Mouse (Mus musculus) adrenal gland, adult 18-20 months (tissue): ENCODE results near the gene Rnf157. TPM values are rescaled to one million over a fixed set of nuclear protein-coding genes. Genes with fewer than 3 reads are reported as not detected.
A peak's percentile ranks its signal among the peaks of the same experiment; 100 is the strongest.
"Not testable (repeated sequence)": the region's sequence is repeated elsewhere in the genome, so short reads cannot be mapped to it uniquely, and the experiment has no call there.

Experiments used
- DNase-seq, 2 experiments: peaks; one replicate each; pipeline ENCODE4 v3.0.0; 2021 to 2022; ENCODE audit warnings: low spot score in 2 of 2
- total RNA-seq, 2 experiments: library from RNA; stranded (reverse); gene quantifications; 1 replicate in 1 of 2; 2 replicates in 1 of 2; pipeline ENCODE4 v1.2.3; 2021

Rnf157 gene
- total RNA-seq, 2 experiments from 2014 or later = 3.7 to 6.8 TPM

- peak; percentile 60 to 70 for DNase-seq
Observed at GRCm38 (mm10) chr11:116434287-116434966, 21.6 kb upstream of the Rnf157 start.

DNA sequence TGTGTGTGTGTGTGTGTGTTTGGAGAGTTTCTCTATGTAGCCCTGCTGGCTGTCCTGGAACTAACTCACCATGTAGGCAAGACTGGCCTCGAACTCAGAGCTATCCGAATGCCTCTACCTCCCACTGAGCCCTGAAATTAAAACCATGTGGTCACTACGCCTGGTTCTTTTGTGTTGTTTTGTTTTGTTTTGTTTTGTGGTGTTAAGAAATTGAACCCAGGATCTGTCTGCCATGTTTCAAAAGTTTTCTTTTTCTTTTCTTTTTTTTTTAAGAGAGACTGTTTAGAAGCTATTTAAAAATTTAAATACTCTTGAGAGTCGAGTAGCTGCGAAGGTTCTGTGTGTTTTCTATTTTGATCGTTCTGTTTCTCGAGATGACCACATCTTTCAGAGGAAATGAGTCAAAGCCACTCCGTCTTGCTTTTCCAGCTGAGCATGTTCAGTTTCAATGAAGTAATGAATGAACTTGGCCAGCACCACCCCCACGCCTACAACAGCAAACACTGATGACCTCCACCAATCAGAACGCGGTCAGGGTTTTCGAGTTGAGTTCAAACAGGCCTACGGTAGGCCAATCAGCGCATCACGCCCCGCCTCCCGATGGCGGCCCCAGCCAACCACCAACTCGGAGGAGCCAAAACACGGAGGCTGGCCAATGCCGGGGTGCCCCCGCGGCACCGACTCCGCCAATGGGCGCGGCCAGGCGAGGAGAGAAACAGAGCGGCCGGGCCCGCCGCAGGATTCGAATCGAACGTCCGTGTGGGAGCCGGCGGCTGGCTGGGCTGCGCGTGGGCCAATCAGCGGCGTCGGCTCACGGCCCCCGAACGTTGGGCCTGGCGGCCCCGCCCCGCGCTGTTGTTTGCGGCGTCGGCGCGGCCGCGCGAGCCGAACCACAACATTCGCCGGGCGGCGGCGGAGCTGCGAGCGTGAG lies 20.8 kb upstream of the Rnf157 start, which contains the start of gene Ubald2:
Ubald2 (plus strand) TSS at position 739 of the 931 bp plus-strand sequence.
- DNase-seq = peak; percentile 93 to 94

- no peak for DNase-seq
Observed at GRCm38 (mm10) chr11:116432593-116433355, 19.9 kb upstream of the Rnf157 start.

DNA sequence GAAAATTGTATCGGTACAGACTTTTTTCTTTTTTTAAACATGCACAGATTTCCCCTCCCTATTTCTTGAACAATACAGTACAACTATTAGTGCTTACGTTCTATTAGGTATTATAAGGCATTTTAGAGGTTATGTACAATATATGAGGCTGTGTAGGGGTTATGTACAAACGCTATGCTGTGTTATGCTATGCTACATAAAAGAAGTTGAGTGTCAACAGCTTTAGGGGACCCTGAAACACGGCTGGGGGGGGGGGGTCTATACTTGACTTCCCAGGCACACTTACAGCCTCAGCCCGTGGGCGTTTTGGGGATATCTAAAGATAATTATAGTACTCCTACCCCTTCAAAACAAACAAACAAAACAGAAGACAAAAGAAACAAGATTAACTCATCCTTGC lies 19.3 kb upstream of the Rnf157 start:
- no peak for DNase-seq

GRCm38 (mm10) chr11:116431428-116432077 lies 18.7 kb upstream of the Rnf157 start:
- no peak for DNase-seq

GRCm38 (mm10) chr11:116430723-116431427 lies 18.0 kb upstream of the Rnf157 start:
- no peak for DNase-seq

DNA sequence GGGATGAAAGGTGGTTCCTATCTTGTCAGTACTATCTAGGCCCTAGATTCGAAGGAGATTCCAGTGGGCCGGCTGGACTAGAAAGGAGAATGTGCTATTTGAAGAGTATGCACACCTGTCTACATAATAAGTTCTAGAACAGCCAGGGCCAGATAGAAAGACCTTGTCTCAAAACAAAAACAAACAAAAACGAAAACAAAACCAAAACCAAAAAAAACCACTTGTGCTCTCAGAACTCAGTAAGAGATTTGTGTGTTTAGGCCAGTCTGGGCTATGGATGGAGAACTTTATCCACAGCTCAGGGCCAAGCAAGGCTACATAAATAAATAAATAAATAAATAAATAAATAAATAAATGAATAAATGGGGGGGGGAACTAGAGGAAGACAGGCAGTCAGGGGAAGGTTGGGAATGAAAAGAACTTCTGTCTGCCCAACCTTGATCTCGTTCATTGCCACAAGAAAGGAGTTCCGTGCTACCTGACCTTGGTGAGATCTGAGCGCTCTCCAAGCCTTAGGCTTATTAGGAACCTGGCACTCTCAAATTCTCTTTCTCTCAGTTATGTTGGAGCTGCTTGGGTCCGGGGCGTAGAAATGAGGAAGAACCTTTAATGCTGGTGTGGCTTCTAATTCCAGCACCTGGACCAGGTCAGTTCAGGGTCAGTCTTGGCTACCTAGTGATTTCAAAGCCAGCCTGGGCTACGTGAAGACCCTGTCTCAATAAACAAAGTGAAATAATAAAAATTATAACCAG lies 17.2 kb upstream of the Rnf157 start:
- DNase-seq = no peak

GRCm38 (mm10) chr11:116428872-116429859 lies 16.3 kb upstream of the Rnf157 start:
- DNase-seq = no peak

- no peak for DNase-seq
Observed at GRCm38 (mm10) chr11:116426852-116427575, 14.2 kb upstream of the Rnf157 start.

- DNase-seq = not testable (repeated sequence)
Observed at GRCm38 (mm10) chr11:116426328-116426727, 13.5 kb upstream of the Rnf157 start.

DNA sequence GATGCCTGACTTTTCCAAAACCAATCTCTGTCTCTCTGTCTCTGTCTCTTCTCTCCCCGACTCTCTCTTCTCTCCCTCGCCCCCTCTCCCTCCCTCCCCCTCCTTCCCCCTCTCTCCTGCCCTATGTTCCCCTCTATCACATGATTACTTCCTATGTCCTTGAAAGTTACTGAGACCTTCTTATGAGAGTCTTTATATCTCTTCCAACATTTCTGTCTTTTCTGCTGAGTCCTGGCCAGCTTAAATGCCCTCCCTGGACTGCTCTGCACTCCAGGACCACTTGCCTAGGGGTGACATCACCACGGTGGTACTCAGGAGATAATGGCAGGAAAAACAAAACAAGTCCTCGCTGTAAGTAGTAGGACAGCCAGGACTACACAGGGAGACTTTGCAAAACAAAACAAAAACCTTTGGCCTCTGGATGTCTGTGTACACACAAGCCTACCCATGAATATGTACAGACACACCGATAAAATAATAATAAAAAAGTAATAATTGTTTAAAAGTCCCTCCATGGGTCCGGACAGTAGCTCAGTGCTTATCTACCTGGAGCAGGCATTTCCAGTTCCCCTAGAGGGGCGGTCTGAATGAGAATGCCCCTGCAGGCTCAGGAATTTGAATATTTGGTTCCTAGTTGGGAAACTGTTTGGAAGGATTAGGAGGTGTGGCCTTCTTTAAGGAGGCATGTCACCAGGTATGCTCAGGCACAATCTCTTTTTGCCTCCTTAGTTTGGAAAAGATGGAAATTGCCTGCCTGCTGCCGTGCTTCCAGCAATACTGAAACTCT lies 12.0 kb upstream of the Rnf157 start:
- no peak for DNase-seq

DNA sequence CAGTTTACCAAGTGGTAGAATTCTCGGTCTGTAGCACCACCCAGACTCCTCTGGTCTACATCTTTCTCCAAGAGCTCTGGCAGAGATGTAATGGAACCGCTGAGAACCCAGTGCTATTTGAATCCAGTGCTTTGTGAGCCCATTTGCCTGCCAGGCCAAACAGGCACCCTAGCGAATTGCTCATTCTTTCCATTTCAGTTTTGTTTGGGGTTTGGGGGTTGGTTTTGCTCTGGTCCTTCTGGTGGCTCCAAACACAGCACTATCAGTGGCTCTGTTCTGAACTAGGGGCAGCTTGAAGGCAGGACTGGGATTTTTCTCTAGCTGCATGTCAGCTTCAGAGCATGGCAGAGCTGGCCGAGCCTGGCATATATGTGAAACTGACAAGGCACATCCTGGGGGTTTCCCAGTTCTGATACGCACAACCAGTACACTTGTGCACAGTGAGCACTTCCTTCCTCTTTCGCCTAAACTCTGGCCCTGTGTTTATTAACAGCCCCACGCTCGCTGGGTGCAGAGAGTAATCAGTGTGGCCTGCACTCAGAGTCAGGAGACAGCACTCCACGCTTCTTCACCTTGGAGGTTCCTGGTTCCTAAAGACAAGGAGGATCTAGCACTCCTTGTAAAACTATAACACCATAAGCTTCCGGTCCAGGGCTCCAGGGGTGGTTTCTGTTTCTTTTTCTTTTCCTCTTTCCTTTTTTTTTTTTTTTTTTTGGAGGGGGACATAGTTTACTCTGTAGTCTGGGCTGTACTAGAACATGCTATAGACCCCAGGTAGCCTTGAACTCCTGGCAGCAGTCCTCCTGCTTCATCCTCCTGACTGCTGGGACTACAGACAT lies 11.2 kb upstream of the Rnf157 start:
- DNase-seq = no peak

DNA sequence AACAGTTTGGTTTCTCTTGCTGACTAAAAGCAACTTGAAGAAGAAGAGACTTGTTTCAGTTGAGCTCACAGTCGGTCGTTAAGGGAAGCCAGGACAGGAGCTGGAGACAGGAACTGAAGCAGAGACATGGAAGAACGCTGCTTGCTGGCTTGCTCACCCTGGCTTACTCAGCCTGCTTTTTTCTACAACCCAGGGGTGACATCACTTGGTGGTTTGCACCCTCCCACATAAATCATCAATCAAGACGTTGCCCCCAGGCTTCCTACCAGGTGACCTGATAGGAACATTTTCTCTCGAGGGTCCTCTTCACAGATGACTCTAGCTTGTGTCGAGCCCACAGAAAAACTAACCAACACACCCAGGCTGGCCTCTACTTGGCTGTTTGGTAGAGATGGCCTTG lies 10.4 kb upstream of the Rnf157 start:
- no peak for DNase-seq

GRCm38 (mm10) chr11:116422562-116422961 lies 9.7 kb upstream of the Rnf157 start:
- no peak for DNase-seq

DNA sequence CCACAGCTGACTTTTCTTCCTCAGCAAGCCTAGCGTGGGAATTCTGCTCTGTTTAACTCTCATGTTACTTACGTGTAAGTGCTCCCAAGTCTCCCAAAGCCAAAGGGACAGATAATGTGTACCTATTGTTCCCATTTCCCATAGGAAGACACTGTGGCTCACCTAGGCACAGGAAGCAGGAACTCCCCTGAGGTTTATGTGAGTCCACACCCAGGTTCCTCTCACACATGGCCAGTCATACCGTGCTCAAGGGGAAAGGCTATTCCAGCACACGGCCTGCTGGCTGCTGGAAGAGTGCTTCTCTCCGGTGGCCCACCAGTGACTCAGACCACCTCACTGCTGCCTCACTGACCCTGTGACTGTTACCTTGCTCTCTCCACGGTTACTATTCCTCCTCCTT lies 8.3 kb upstream of the Rnf157 start:
- no peak for DNase-seq
